Mouse (Mus musculus): Measurements from ENCODE around the gene Alg14. TPM values are rescaled to one million over a fixed set of nuclear protein-coding genes. Genes with fewer than 3 reads are reported as not detected.

The Alg14 gene
- polyA plus RNA-seq, 1 experiment from 2014 or later = 42.9 TPM

Other genes starting within 250 kb of the Alg14 start
- gene Rwdd3, start 120.1 kb upstream of the Alg14 start, polyA plus RNA-seq (2015; fragmentation: Nextera tagmentation; extraction: Ambion mirVana) = 8.1 and 9.2 TPM in 2 replicates
- gene Tmem56, start 8.7 kb upstream of the Alg14 start, polyA plus RNA-seq (2015; fragmentation: Nextera tagmentation; extraction: Ambion mirVana) = 1.2 and 1.3 TPM in 2 replicates
- gene Cnn3, start 134.7 kb downstream of the Alg14 start, polyA plus RNA-seq (2015; fragmentation: Nextera tagmentation; extraction: Ambion mirVana) = 844 and 852 TPM in 2 replicates
- gene Slc44a3, start 240.6 kb downstream of the Alg14 start, polyA plus RNA-seq (2015; fragmentation: Nextera tagmentation; extraction: Ambion mirVana) = 4.4 and 6.2 TPM in 2 replicates

Data from embryonic facial prominence, embryonic 15.5 days (tissue).